Mouse (Mus musculus) kidney, embryonic 15.5 days (tissue): ENCODE data around the gene Anxa5. TPM values are rescaled to one million over a fixed set of nuclear protein-coding genes. Genes with fewer than 3 reads are reported as not detected.

Experiments
- ATAC-seq: fragments of 200-750 bp; cut with Nextera tagmentation; replicated peaks from 2 replicates; pipeline ENCODE4 v1.8.0; 2017; ENCODE audit warnings: moderate TSS enrichment; ENCODE audit not compliant: low FRiP score
- H3K27ac ChIP-seq: fragments of 300-500 bp; sonication (generic); 2 replicates; pipeline ENCODE4 v1.5.1; 2015; ENCODE audit warnings: mild to moderate bottlenecking, inconsistent platforms
- H3K27me3 ChIP-seq: fragments of 300-500 bp; sonication (generic); 2 replicates; pipeline ENCODE4 v1.6.1; 2015; ENCODE audit warnings: inconsistent platforms
- H3K36me3 ChIP-seq: fragments of 300-500 bp; sonication (generic); 2 replicates; pipeline ENCODE4 v1.6.1; 2015; ENCODE audit warnings: inconsistent platforms
- H3K4me1 ChIP-seq: fragments of 300-500 bp; sonication (generic); 2 replicates; pipeline ENCODE4 v1.6.1; 2015; ENCODE audit warnings: inconsistent platforms
- H3K4me2 ChIP-seq: fragments of 300-500 bp; sonication (generic); 2 replicates; pipeline ENCODE4 v1.6.1; 2015; ENCODE audit warnings: moderate library complexity, mild to moderate bottlenecking, inconsistent platforms
- H3K4me3 ChIP-seq: fragments of 300-500 bp; sonication (generic); replicated peaks from 2 replicates; pipeline ENCODE4 v1.5.1; 2015; ENCODE audit warnings: mild to moderate bottlenecking, inconsistent platforms
- H3K9ac ChIP-seq: fragments of 300-500 bp; sonication (generic); 2 replicates; pipeline ENCODE4 v1.6.1; 2015; ENCODE audit warnings: mild to moderate bottlenecking, inconsistent platforms
- H3K9me3 ChIP-seq: fragments of 300-500 bp; sonication (generic); replicated peaks from 2 replicates; pipeline ENCODE4 v1.6.1; 2016; ENCODE audit warnings: inconsistent platforms
- WGBS: fragments of 180-500 bp; shearing (Covaris S2); methylation state at CpG from one replicate; pipeline ENCODE4 v1.1.7; 2015; ENCODE audit warnings: mixed read lengths; 5-methylcytosine and 5-hydroxymethylcytosine counted together
- microRNA-seq: library from miRNA; unstranded; fragments of <30 nt; microRNA quantifications from one replicate; pipeline ENCODE4, GENCODE M21; 2016
- polyA plus RNA-seq: library from polyadenylated mRNA; unstranded; fragments of >200 nt; fragmentation: Nextera tagmentation; extraction: Ambion mirVana; gene quantifications from 2 replicates; pipeline ENCODE4 v1.2.1, GENCODE M21; 2015

The Anxa5 gene
- polyA plus RNA-seq, 1 experiment from 2014 or later: 314 TPM

DNA sequence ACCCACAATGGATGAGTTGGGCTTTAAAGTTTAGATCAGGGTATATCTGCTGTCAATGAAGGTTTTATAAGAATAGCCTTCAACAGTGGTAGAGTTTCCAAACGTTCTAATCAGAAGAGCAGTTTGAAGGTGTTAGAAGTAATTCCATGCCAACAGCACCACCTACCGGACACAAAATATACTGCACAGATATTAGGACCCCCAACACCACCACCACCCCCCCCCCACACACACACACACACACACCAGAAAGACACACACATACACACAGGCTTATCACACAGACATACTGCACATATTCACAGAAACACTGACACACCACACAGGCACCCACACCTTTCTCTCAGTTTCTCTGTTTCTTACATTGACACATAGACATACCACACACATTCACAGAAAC, 33.3 kb downstream of the Anxa5 start:
- H3K9me3 ChIP-seq: no peaks in the 10 kb centered on the region
- no peak overlapping the region for H3K4me2 ChIP-seq
- H3K27me3 ChIP-seq: no peaks in the 10 kb centered on the region
- H3K27ac ChIP-seq: no peak overlapping the region
- ATAC-seq: no peak; the same call in 1 of the 2 replicates
- H3K36me3 ChIP-seq: 0 out of 2 replicates have a peak, but pooled peaks cover 4% of the 10 kb centered on the region
- WGBS: 2% methylated on average over 2 of the region's 2 CpGs
- H3K4me3 ChIP-seq: no peak overlapping the region
- no peak overlapping the region for H3K9ac ChIP-seq
- 0 out of 2 replicates have a peak, but pooled peaks cover 4% of the 10 kb centered on the region for H3K4me1 ChIP-seq

DNA sequence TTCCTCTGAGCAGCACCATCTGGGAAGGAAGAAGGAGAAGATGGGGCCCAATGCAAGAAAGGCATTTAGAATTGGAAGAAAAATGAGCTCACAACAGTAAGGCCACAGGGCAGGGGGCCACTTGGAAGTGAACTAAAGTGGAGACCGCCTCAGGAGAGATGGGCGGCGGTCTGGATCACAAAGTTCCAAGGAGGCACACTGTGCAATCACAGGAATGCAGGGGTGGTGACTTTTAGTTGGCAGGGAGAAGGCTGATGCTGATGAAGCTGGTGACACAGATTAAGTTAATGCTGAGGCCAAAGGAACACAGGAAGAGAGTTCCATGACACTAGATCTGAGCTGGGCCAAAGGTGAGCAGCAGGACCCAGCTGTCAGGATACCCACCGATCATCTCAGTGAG, 35.4 kb downstream of the Anxa5 start:
- 47% methylated on average over 4 of the region's 4 CpGs for WGBS
- Histone ChIP-seq H3K4me1 (0 out of 2 replicates have a peak, but pooled peaks cover 4% of the 10 kb centered on the region), H3K4me3 (no peak overlapping the region)

GRCm38 (mm10) chr3:36430360-36430759, 45.3 kb downstream of the Anxa5 start:
- no peak overlapping the region for H3K4me3 ChIP-seq
- no peak overlapping the region for H3K4me2 ChIP-seq
- WGBS: 87% methylated on average over 1 of the region's 1 CpGs
- ATAC-seq: no peak
- no peaks in the 10 kb centered on the region for H3K4me1 ChIP-seq
- no peaks in the 10 kb centered on the region for H3K36me3 ChIP-seq
- no peak overlapping the region for H3K9ac ChIP-seq
- H3K9me3 ChIP-seq: no peaks in the 10 kb centered on the region
- H3K27ac ChIP-seq: no peak overlapping the region
- no peaks in the 10 kb centered on the region for H3K27me3 ChIP-seq

More for the DNA sequence above, 35.4 kb downstream of the Anxa5 start:
- Histone ChIP-seq H3K9ac (no peak overlapping the region), H3K4me2 (no peak overlapping the region), H3K27me3 (no peaks in the 10 kb centered on the region), H3K36me3 (no peaks in the 10 kb centered on the region), H3K27ac (no peak overlapping the region), H3K9me3 (no peaks in the 10 kb centered on the region)
- ATAC-seq: no peak

- no peak overlapping the region for H3K4me3 ChIP-seq
- no peaks in the 10 kb centered on the region for H3K4me1 ChIP-seq
- no peak overlapping the region for H3K27ac ChIP-seq
- H3K4me2 ChIP-seq: no peak overlapping the region
- H3K36me3 ChIP-seq: no peaks in the 10 kb centered on the region
- H3K27me3 ChIP-seq: no peaks in the 10 kb centered on the region
- ATAC-seq: no peak
- no peak overlapping the region for H3K9ac ChIP-seq
- no peaks in the 10 kb centered on the region for H3K9me3 ChIP-seq
- WGBS: 90% methylated on average over 8 of the region's 8 CpGs
These were observed 48.3 kb downstream of the Anxa5 start for GRCm38 (mm10) chr3:36427386-36427785.

DNA sequence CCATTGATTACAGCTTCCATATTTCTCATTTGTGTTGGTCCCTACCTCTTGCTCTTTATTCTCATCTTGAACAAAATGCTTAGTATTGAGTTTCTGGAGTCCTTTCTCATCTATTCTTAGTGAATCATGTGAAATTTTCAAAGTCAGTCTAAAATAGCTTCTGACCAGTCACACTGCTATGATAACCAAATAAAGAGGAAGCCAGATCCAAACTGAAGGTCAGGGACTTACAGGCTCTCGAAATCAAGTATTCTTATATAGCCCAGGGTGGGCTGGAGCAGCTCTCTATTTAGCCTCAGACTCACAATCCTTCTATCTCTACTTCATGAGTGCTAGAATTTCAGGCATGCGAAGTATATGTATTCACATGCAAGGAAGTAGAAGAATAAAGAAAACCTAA, 66.2 kb downstream of the Anxa5 start:
- no peaks in the 10 kb centered on the region for H3K36me3 ChIP-seq
- no peak overlapping the region for H3K4me2 ChIP-seq
- no peak overlapping the region for H3K27ac ChIP-seq
- no peaks in the 10 kb centered on the region for H3K4me1 ChIP-seq
- 86% methylated on average over 2 of the region's 2 CpGs for WGBS
- H3K4me3 ChIP-seq: no peak overlapping the region
- H3K9me3 ChIP-seq: no peaks in the 10 kb centered on the region
- ATAC-seq: no peak
- H3K9ac ChIP-seq: no peak overlapping the region
- no peaks in the 10 kb centered on the region for H3K27me3 ChIP-seq

DNA sequence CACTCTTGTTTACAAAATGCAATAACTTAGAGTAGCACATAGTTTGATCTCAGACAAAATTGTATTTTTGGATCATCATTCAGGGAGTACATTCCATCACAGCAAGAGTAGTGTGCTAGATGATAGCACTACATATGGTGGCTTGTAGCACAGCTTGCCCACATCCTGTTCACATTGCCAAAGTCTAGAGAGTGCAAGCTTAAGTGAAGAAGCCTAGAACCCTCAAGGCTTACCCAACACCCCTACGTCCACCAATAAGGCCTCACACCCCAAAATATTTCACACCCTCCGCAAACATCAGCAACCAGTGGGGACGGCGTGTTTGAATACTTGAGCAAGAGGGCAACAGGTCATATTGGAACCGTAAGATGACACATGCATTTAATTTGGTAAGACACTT, 68.7 kb downstream of the Anxa5 start:
- ATAC-seq: no peak
- Histone ChIP-seq H3K36me3 (no peaks in the 10 kb centered on the region), H3K27me3 (no peaks in the 10 kb centered on the region), H3K27ac (no peak overlapping the region), H3K4me1 (no peaks in the 10 kb centered on the region), H3K9ac (no peak overlapping the region), H3K4me2 (no peak overlapping the region), H3K9me3 (no peaks in the 10 kb centered on the region), H3K4me3 (no peak overlapping the region)
- WGBS: 91% methylated on average over 5 of the region's 5 CpGs

GRCm38 (mm10) chr3:36406340-36406739, 69.4 kb downstream of the Anxa5 start:
- 81% methylated on average over 2 of the region's 2 CpGs for WGBS
- Histone ChIP-seq H3K27me3 (no peaks in the 10 kb centered on the region), H3K4me2 (no peak overlapping the region), H3K9me3 (no peaks in the 10 kb centered on the region), H3K4me1 (no peaks in the 10 kb centered on the region), H3K9ac (no peak overlapping the region), H3K4me3 (no peak overlapping the region), H3K36me3 (no peaks in the 10 kb centered on the region), H3K27ac (no peak overlapping the region)
- no peak for ATAC-seq

GRCm38 (mm10) chr3:36401900-36402299, 73.8 kb downstream of the Anxa5 start:
- no peak for ATAC-seq
- Histone ChIP-seq H3K9me3 (no peaks in the 10 kb centered on the region), H3K27me3 (no peaks in the 10 kb centered on the region), H3K9ac (no peak overlapping the region), H3K36me3 (no peaks in the 10 kb centered on the region), H3K4me3 (no peak overlapping the region), H3K27ac (no peak overlapping the region), H3K4me1 (no peaks in the 10 kb centered on the region), H3K4me2 (no peak overlapping the region)
- 86% methylated on average over 2 of the region's 2 CpGs for WGBS

- no peaks in the 10 kb centered on the region for H3K4me1 ChIP-seq
- WGBS: 74% methylated on average over 10 of the region's 10 CpGs
- H3K9me3 ChIP-seq: no peaks in the 10 kb centered on the region
- no peak overlapping the region for H3K27ac ChIP-seq
- no peaks in the 10 kb centered on the region for H3K27me3 ChIP-seq
- no peak overlapping the region for H3K4me2 ChIP-seq
- no peaks in the 10 kb centered on the region for H3K36me3 ChIP-seq
- no peak for ATAC-seq
- no peak overlapping the region for H3K4me3 ChIP-seq
- H3K9ac ChIP-seq: no peak overlapping the region
These were observed 75.0 kb downstream of the Anxa5 start for GRCm38 (mm10) chr3:36400657-36401056.

Small RNA genes lying within 50 kb of the gene (microRNA-seq; reads per million reads assigned to microRNA genes)
- gene Mir7009: not detected

Other genes with a start within 250 kb of the Anxa5 start
- 1.2 and 1.8 TPM in 2 replicates for gene 1810062G17Rik, start within 50 bp of the Anxa5 start, polyA plus RNA-seq
- gene Gm11549, start 45.9 kb upstream of the Anxa5 start, polyA plus RNA-seq: 0.05 TPM in 2 replicates
- 64.6 and 70.7 TPM in 2 replicates for gene Exosc9, start 76.7 kb upstream of the Anxa5 start, polyA plus RNA-seq
- 185 and 190 TPM in 2 replicates for gene Ccna2, start 96.3 kb upstream of the Anxa5 start, polyA plus RNA-seq
- gene Bbs7, start 137.6 kb upstream of the Anxa5 start, polyA plus RNA-seq: 17.5 TPM in 2 replicates
- gene Trpc3, start 214.3 kb upstream of the Anxa5 start, polyA plus RNA-seq: 8.6 and 9.9 TPM in 2 replicates